Comparison of ENCODE assay signal across 9 mouse cellular contexts in genomic region chr14:45049689-45050418, GRCm38 (mm10).
DNase-seq lines count a peak whose midpoint lies in the region; ATAC-seq and TF ChIP-seq lines count a peak whose summit lies in the region.
"Had no signal": no experiment of that assay in that cellular context is flagged by ENCODE, and none has a peak within 500 bp of the region (broad histone marks: within the 10 kb centered on the region; RNA-seq: fewer than 3 reads in every experiment).

No protein-coding gene starts in this region.

- H3K4me3 ChIP-seq in forebrain, postnatal 0 days (ENCODE audit: low read depth, low read length), result no peak overlapping the region
- H3K4me3 ChIP-seq in forebrain, embryonic 12.5 days (replicated peaks), result no peak overlapping the region
- H3K4me3 ChIP-seq in heart, postnatal 0 days (ENCODE audit: low read depth, low read length), result no peak overlapping the region
- H3K4me3 ChIP-seq: myocyte had no signal

- no peak overlapping the region for H3K4me2 ChIP-seq in forebrain, postnatal 0 days (ENCODE audit: low read depth)
- no peak overlapping the region for H3K4me2 ChIP-seq in forebrain, embryonic 12.5 days
- H3K4me2 ChIP-seq in heart, postnatal 0 days (ENCODE audit: low read depth, low read length), result no peak overlapping the region

- intact Hi-C loops in left cerebral cortex, postnatal 36 days (cut with DNase I), result no loop called here

- no peaks in the 10 kb centered on the region for H3K4me1 ChIP-seq in forebrain, postnatal 0 days (ENCODE audit: insufficient read depth)
- no peaks in the 10 kb centered on the region for H3K4me1 ChIP-seq in forebrain, embryonic 12.5 days
- no peaks in the 10 kb centered on the region; the same call in 1 of the 2 replicates for H3K4me1 ChIP-seq in heart, postnatal 0 days (ENCODE audit: control insufficient read depth, insufficient read depth)

- no peak for TF ChIP-seq EP300 in heart, postnatal 0 days (IDR thresholded peaks at IDR 0.05; ENCODE audit: low read depth)

- no peaks in the 10 kb centered on the region for H3K36me3 ChIP-seq in forebrain, postnatal 0 days (ENCODE audit: insufficient read depth)
- no peaks in the 10 kb centered on the region for H3K36me3 ChIP-seq in forebrain, embryonic 12.5 days (replicated peaks)
- no peaks in the 10 kb centered on the region for H3K36me3 ChIP-seq in heart, postnatal 0 days (replicated peaks; ENCODE audit: control insufficient read depth, insufficient read depth, low read length)

- 71% methylated on average over 7 of the region's 7 CpGs for WGBS in forebrain, postnatal 0 days
- 85% methylated on average over 7 of the region's 7 CpGs for WGBS in forebrain, embryonic 12.5 days
- WGBS in heart, postnatal 0 days, result 52% methylated on average over 7 of the region's 7 CpGs

- H3K9ac ChIP-seq in forebrain, postnatal 0 days, result no peak overlapping the region
- H3K9ac ChIP-seq in forebrain, embryonic 12.5 days, result no peak overlapping the region
- no peak overlapping the region for H3K9ac ChIP-seq in heart, postnatal 0 days (replicated peaks; ENCODE audit: low read depth, low read length)

- no peak overlapping the region for H3K27ac ChIP-seq in forebrain, postnatal 0 days (ENCODE audit: low read depth, low read length)
- H3K27ac ChIP-seq in forebrain, embryonic 12.5 days, result no peak overlapping the region
- H3K27ac ChIP-seq in heart, postnatal 0 days (ENCODE audit: low read depth), result peak overlapping the region; percentile 57; the same call in 1 of the 2 replicates

- H3K27me3 ChIP-seq in forebrain, postnatal 0 days (ENCODE audit: insufficient read depth, low read length), result no peaks in the 10 kb centered on the region
- H3K27me3 ChIP-seq in forebrain, embryonic 12.5 days, result no peaks in the 10 kb centered on the region
- H3K27me3 ChIP-seq in heart, postnatal 0 days (ENCODE audit: control insufficient read depth, insufficient read depth, low read length), result no peaks in the 10 kb centered on the region

- peak; percentile 36 for ATAC-seq in forebrain, postnatal 0 days
- ATAC-seq in forebrain, embryonic 12.5 days (ENCODE audit: low FRiP score), result no peak
- ATAC-seq in heart, postnatal 0 days (ENCODE audit: insufficient read depth, low read depth), result peak; percentile 39; the same call in 1 of the 2 replicates
- ATAC-seq in neutrophil, adult 5-6 weeks (ENCODE audit: extremely low read depth, insufficient number of reproducible peaks, low FRiP score, poor library complexity, severe bottlenecking), result peak; percentile 79

- no peaks in the 10 kb centered on the region for H3K9me3 ChIP-seq in forebrain, postnatal 0 days (ENCODE audit: low read length)
- no peaks in the 10 kb centered on the region for H3K9me3 ChIP-seq in forebrain, embryonic 12.5 days
- H3K9me3 ChIP-seq in heart, postnatal 0 days (replicated peaks; ENCODE audit: control insufficient read depth, low read length), result no peaks in the 10 kb centered on the region

- TF ChIP-seq CTCF in forebrain, postnatal 0 days (IDR thresholded peaks at IDR 0.05; ENCODE audit: low read depth), result no peak
- no peak for TF ChIP-seq CTCF in heart, postnatal 0 days (IDR thresholded peaks at IDR 0.05; ENCODE audit: low read depth)

- DNase-seq in forebrain, postnatal 0 days, result peak; percentile 7
- DNase-seq in adrenal gland, postnatal 10 days, result peak; percentile 20
- DNase-seq in heart, postnatal 0 days (ENCODE audit: low spot score), result peak; percentile 15
- peak; percentile 10 to 21 for DNase-seq in left cerebral cortex, postnatal 36 days (ENCODE audit: low spot score in 2 of 2)
- DNase-seq in retina, embryonic 14.5 days (ENCODE audit: low spot score), result no peak
- DNase-seq in embryo, embryonic 10.5 days (ENCODE audit: low spot score), result no peak

Comparison
In these comparisons a context has a peak if more than half of its experiments do, and no peak if none do; other contexts are left out.
1. DNase-seq: peak in forebrain, postnatal 0 days (single experiment), adrenal gland, postnatal 10 days (single experiment), heart, postnatal 0 days (single experiment) and left cerebral cortex, postnatal 36 days (2 of 2); none in retina, embryonic 14.5 days (single experiment) and embryo, embryonic 10.5 days (single experiment).